Mouse (Mus musculus) spleen, adult 2 months (tissue): ENCODE data around the gene Cend1.

Experiments
- CTCF ChIP-seq: fragments of 200-500 bp; IDR thresholded peaks from 2 replicates; pipeline ENCODE4 v1.5.1; 2011; ENCODE audit warnings: mild to moderate bottlenecking, inconsistent platforms; ENCODE audit not compliant: insufficient read depth, insufficient read length, insufficient replicate concordance; ENCODE audit errors: extremely low read depth
- POLR2A ChIP-seq: fragments of 200-500 bp; IDR thresholded peaks from 2 replicates; pipeline ENCODE4 v1.6.1; 2011; ENCODE audit warnings: low read depth, low read length, inconsistent platforms

- no peak for TF ChIP-seq CTCF
- no peak for TF ChIP-seq POLR2A
Measured at GRCm38 (mm10) chr7:141478270-141478748, 49.0 kb upstream of the Cend1 start.
